Mouse (Mus musculus) E14TG2a.4 (cell line): ENCODE measurements around the gene Psmf1.

ENCODE experiments used
- CTCF ChIP-seq: conservative IDR thresholded peaks from 2 replicates; pipeline ENCODE4 v1.5.1; 2014; ENCODE audit warnings: low read length
- POU5F1 ChIP-seq: IDR thresholded peaks from 2 replicates; pipeline ENCODE4 v1.6.1; 2014; ENCODE audit warnings: low read length, borderline replicate concordance

DNA sequence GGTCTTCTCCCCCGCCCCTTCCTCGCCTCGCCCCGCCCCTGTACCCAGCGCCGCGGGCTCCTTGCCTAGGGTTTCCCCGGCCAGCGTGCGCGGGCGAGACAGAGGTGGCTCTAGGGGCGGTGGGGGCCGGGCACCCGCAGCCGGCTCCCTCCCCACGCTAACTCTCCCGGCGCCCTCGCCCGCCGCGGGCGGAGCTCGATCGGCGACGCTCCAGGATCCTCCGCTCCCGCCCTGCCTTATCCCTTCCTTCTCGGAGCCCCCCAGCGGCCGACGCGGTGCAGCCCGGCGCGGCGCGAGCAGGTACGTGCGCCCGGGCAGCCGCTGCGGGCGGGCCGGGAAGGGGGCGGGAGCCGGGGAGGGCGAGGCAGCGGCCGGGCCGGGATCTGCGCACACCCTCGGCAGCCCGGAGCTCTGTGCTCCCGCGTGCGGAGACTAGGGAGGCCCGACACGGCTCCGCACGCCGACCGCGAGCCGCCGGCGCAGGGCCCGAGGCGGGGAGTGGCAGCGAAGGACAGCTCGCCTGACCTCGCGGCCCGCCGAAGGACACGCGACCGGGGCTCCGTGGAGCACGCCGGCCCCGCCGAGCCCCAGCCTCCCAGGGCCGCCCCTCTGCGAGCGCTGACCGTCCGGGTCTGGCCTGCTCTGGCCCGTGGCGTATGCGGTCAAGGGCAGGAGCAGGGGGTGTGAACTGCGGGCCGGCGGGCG is 41.7 kb downstream of the Psmf1 start:
- TF ChIP-seq CTCF (no peak), POU5F1 (no peak)
